Mouse (Mus musculus): ENCODE measurements at regions not wholly inside any gene's neighbourhood (a gene's known extent, or its start where the extent isn't known, plus 50 kb on each side); places are given as distances from the start of the nearest gene placed in this dataset.
A peak's percentile ranks its signal among the peaks of the same experiment; 100 is the strongest.

- Histone ChIP-seq H3K27me3 (ENCODE audit: control insufficient read depth, insufficient read depth, low read length) (no peaks in the 10 kb centered on the region), H3K9ac (replicated peaks) (no peak overlapping the region), H3K27ac (no peak overlapping the region), H3K36me3 (replicated peaks; ENCODE audit: control insufficient read depth, insufficient read depth, low read depth) (no peaks in the 10 kb centered on the region), H3K4me1 (replicated peaks; ENCODE audit: control insufficient read depth in 2 of 2, insufficient read depth in 2 of 2, low read length in 1 of 2) (no peaks in the 10 kb centered on the region), H3K9me3 (ENCODE audit: control insufficient read depth, low read length) (no peaks in the 10 kb centered on the region), H3K4me3 (ENCODE audit: insufficient read depth in 1 of 2, low read depth in 2 of 2, low read length in 2 of 2) (no peak overlapping the region), H3K4me2 (ENCODE audit: low read depth) (no peak overlapping the region)
- ATAC-seq (ENCODE audit: insufficient read depth) (no peak), DNase-seq (ENCODE audit: low read depth in 3 of 3, low spot score in 3 of 3) (no peak)
- no peak for TF ChIP-seq CTCF (IDR thresholded peaks at IDR 0.05; ENCODE audit: low read depth)
- no peak for TF ChIP-seq EP300 (IDR thresholded peaks at IDR 0.05; ENCODE audit: low read depth)
Observed at GRCm38 (mm10) chr10:46046094-46046749, 468.6 kb downstream of the Hace1 start.

GRCm38 (mm10) chr10:46046890-46047414 is 469.3 kb downstream of the Hace1 start:
- Histone ChIP-seq H3K27me3 (ENCODE audit: control insufficient read depth, insufficient read depth, low read length) (no peaks in the 10 kb centered on the region), H3K27ac (no peak overlapping the region), H3K4me3 (ENCODE audit: insufficient read depth in 1 of 2, low read depth in 2 of 2, low read length in 2 of 2) (no peak overlapping the region), H3K4me2 (ENCODE audit: low read depth) (no peak overlapping the region), H3K36me3 (replicated peaks; ENCODE audit: control insufficient read depth, insufficient read depth, low read depth) (no peaks in the 10 kb centered on the region), H3K4me1 (replicated peaks; ENCODE audit: control insufficient read depth in 2 of 2, insufficient read depth in 2 of 2, low read length in 1 of 2) (no peaks in the 10 kb centered on the region), H3K9me3 (ENCODE audit: control insufficient read depth, low read length) (no peaks in the 10 kb centered on the region), H3K9ac (replicated peaks) (no peak overlapping the region)
- DNase-seq (ENCODE audit: low read depth in 3 of 3, low spot score in 3 of 3) (no peak), ATAC-seq (ENCODE audit: insufficient read depth) (no peak)
- WGBS (ENCODE audit: insufficient replicate concordance): 63% methylated on average over 8 of the region's 8 CpGs
- no peak for TF ChIP-seq CTCF (IDR thresholded peaks at IDR 0.05; ENCODE audit: low read depth)
- TF ChIP-seq EP300 (IDR thresholded peaks at IDR 0.05; ENCODE audit: low read depth): no peak

- TF ChIP-seq CTCF (IDR thresholded peaks at IDR 0.05; ENCODE audit: low read depth) (no peak), EP300 (IDR thresholded peaks at IDR 0.05; ENCODE audit: low read depth) (no peak)
- no peak overlapping the region for H3K4me2 ChIP-seq (ENCODE audit: low read depth)
- ATAC-seq (ENCODE audit: insufficient read depth) (no peak), DNase-seq (ENCODE audit: low read depth in 3 of 3, low spot score in 3 of 3) (no peak)
- H3K4me3 ChIP-seq (ENCODE audit: insufficient read depth in 1 of 2, low read depth in 2 of 2, low read length in 2 of 2): no peak overlapping the region
- no peaks in the 10 kb centered on the region for H3K36me3 ChIP-seq (replicated peaks; ENCODE audit: control insufficient read depth, insufficient read depth, low read depth)
- H3K9ac ChIP-seq (replicated peaks): no peak overlapping the region
- no peaks in the 10 kb centered on the region for H3K27me3 ChIP-seq (ENCODE audit: control insufficient read depth, insufficient read depth, low read length)
- no peaks in the 10 kb centered on the region for H3K9me3 ChIP-seq (ENCODE audit: control insufficient read depth, low read length)
- no peak overlapping the region for H3K27ac ChIP-seq
- WGBS (ENCODE audit: insufficient replicate concordance): 52% methylated on average over 4 of the region's 4 CpGs
- no peaks in the 10 kb centered on the region for H3K4me1 ChIP-seq (replicated peaks; ENCODE audit: control insufficient read depth in 2 of 2, insufficient read depth in 2 of 2, low read length in 1 of 2)
Observed at GRCm38 (mm10) chr10:46047591-46047990, 470.0 kb downstream of the Hace1 start.

GRCm38 (mm10) chr10:46057362-46058198 is 480.0 kb downstream of the Hace1 start:
- 29% methylated on average over 14 of the region's 14 CpGs for WGBS (ENCODE audit: insufficient replicate concordance)
- Histone ChIP-seq H3K4me3 (ENCODE audit: insufficient read depth in 1 of 2, low read depth in 2 of 2, low read length in 2 of 2) (no peak overlapping the region), H3K4me2 (ENCODE audit: low read depth) (no peak overlapping the region), H3K9me3 (ENCODE audit: control insufficient read depth, low read length) (no peaks in the 10 kb centered on the region), H3K9ac (replicated peaks) (no peak overlapping the region), H3K27me3 (ENCODE audit: control insufficient read depth, insufficient read depth, low read length) (no peaks in the 10 kb centered on the region), H3K27ac (no peak overlapping the region), H3K36me3 (replicated peaks; ENCODE audit: control insufficient read depth, insufficient read depth, low read depth) (no peaks in the 10 kb centered on the region), H3K4me1 (replicated peaks; ENCODE audit: control insufficient read depth in 2 of 2, insufficient read depth in 2 of 2, low read length in 1 of 2) (no peaks in the 10 kb centered on the region)
- ATAC-seq (ENCODE audit: insufficient read depth): no peak
- TF ChIP-seq EP300 (IDR thresholded peaks at IDR 0.05; ENCODE audit: low read depth) (no peak), CTCF (IDR thresholded peaks at IDR 0.05; ENCODE audit: low read depth) (peak; percentile 59)
- peak; percentile 1 to 4 (median 4) for DNase-seq (ENCODE audit: low read depth in 3 of 3, low spot score in 3 of 3)

- DNase-seq (ENCODE audit: low read depth in 3 of 3, low spot score in 3 of 3) (no peak), ATAC-seq (ENCODE audit: insufficient read depth) (no peak)
- H3K36me3 ChIP-seq (replicated peaks; ENCODE audit: control insufficient read depth, insufficient read depth, low read depth): no peaks in the 10 kb centered on the region
- no peak overlapping the region for H3K27ac ChIP-seq
- no peak overlapping the region for H3K9ac ChIP-seq (replicated peaks)
- no peaks in the 10 kb centered on the region for H3K27me3 ChIP-seq (ENCODE audit: control insufficient read depth, insufficient read depth, low read length)
- WGBS (ENCODE audit: insufficient replicate concordance): 66% methylated on average over 5 of the region's 5 CpGs
- H3K4me1 ChIP-seq (replicated peaks; ENCODE audit: control insufficient read depth in 2 of 2, insufficient read depth in 2 of 2, low read length in 1 of 2): no peaks in the 10 kb centered on the region
- H3K4me3 ChIP-seq (ENCODE audit: insufficient read depth in 1 of 2, low read depth in 2 of 2, low read length in 2 of 2): no peak overlapping the region
- no peaks in the 10 kb centered on the region for H3K9me3 ChIP-seq (ENCODE audit: control insufficient read depth, low read length)
- no peak for TF ChIP-seq CTCF (IDR thresholded peaks at IDR 0.05; ENCODE audit: low read depth)
- TF ChIP-seq EP300 (IDR thresholded peaks at IDR 0.05; ENCODE audit: low read depth): no peak
- H3K4me2 ChIP-seq (ENCODE audit: low read depth): no peak overlapping the region
Observed at GRCm38 (mm10) chr10:46058199-46058472, 480.5 kb downstream of the Hace1 start.
